Mouse (Mus musculus): Measurements from ENCODE around the gene Gbp6.
"Not testable (repeated sequence)": the region's sequence is repeated elsewhere in the genome, so short reads cannot be mapped to it uniquely, and the experiment has no call there.

Gene Gbp6

DNA sequence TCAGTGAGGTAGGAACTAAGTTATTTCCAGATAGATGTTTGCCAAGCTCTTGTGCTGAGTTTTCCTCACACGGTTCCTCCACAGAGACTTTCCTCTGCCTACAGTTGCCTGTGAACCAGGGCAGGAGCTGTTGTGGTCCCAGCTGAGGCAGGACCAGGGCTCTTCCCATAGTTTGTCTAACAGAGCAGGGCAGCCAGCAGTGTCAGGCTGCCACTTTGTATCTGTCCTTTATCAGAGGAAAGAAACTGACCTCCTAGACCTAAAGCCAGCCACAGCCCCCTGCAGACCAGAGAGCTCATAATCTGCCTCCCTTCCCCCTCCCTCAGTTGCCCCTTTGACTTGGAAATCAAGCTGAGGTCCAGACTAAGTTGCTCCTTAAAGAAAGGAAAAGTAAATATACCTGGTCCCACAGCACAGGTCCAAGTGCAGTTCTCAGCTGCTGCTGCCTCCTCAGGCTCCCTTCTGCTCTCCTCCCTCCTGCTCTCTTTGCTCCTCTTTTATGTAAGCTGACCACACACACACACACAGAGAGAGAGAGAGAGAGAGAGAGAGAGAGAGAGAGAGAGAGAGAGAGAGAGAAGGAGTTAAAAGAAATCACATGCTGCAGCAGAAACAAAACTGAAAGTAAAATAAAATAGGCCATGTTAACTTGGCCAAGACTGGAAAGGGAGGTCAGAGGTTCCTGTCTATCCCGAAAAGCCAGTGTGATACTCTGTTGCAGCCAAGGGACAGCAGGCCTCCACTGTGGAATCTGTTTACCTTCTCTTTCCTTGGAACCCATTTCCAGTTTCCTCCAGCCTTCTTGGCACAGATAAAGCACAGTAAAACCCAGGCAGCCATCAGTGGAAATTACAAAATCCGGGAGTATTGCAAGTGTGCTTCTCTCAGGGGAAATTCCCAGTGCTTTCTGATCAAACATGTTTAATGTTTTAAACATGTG lies at the start of gene Gbp6, which contains the start of gene Gm43302:
Gbp6 (minus strand) TSS at position 473 of the 940 bp plus-strand sequence.
Gm43302 (minus strand) TSS at position 470 of the 940 bp plus-strand sequence.
- ATAC-seq (ENCODE audit: insufficient number of reproducible peaks, low FRiP score, low TSS enrichment), result peak; percentile 92

DNA sequence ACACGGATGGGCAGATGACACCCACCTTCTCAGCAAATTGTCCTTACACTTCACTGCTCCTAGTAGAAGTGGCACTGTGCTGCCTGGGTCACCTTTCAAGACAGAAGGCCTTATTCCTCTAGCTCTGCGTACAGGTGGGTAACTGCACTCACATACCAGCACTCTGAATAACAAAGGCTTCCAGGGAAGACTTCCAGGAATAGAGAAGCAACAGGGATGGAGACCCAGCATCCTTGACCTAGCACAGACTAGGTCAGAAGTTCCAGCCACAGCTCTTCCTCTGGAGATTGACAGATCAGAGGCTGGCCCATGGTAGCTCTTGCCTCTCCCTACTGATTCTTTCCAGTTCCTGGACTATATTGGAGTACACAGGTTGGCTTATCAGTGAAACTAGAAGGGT lies 47.8 kb upstream of the Gbp6 start:
- ATAC-seq (ENCODE audit: insufficient number of reproducible peaks, low FRiP score, low TSS enrichment), result no peak

DNA sequence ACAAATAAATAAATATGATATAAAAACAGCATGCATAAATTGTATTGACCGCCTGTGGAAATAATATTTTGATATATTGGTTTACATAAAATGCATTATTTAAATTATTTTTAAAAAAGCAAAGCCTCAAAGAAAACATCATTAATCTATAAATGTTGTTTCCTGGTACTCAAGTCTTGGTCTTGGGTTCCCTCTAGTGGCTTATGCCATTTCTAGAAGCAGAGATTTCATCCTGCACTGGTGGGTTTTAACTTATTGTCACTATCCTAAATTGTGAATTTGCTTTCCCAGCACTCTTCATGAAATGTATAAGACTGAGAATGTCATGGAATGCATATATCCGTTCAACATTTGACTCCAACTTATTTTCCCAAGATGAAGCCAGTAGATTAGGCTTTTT lies 29.0 kb upstream of the Gbp6 start:
- ATAC-seq (ENCODE audit: insufficient number of reproducible peaks, low FRiP score, low TSS enrichment), result no peak

DNA sequence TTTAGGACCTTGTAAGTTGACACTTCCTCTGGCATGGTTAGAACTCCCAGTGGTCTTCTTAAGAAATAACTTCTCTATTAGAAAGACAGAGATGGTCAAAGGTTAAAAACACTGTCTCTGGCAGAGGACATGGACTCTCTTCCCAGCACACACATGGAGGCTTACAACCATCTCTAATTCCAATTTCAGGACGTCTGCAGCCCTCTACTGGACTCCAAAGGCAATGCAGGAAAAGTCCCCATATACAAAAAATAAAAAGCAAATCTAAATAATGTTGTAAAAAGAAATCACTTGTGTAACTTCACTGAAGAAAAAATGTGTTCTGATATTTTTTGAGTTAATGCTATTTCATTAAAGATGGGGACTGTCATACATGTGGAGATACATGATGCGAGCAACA lies 17.4 kb upstream of the Gbp6 start:
- no peak for ATAC-seq (ENCODE audit: insufficient number of reproducible peaks, low FRiP score, low TSS enrichment)

DNA sequence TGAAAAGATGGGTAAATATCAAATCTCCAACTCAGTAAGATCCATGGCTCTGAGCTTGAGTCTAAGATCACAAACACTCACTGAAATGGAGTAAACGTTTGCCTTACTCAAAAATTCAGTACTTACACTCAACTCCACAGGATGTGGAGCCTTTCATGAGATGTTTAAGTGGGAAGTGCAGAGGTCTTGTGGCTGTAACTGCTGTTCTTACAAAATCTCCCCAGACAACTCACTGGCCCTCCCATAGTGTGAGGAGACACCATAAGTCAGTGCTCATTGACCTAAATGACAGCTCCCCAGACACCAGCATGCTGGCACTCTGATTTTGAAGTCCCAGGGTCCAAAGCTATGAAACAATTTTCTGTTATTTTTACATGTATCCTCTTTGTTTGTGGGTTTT lies 15.7 kb upstream of the Gbp6 start:
- not testable (repeated sequence) for ATAC-seq (ENCODE audit: insufficient number of reproducible peaks, low FRiP score, low TSS enrichment)

DNA sequence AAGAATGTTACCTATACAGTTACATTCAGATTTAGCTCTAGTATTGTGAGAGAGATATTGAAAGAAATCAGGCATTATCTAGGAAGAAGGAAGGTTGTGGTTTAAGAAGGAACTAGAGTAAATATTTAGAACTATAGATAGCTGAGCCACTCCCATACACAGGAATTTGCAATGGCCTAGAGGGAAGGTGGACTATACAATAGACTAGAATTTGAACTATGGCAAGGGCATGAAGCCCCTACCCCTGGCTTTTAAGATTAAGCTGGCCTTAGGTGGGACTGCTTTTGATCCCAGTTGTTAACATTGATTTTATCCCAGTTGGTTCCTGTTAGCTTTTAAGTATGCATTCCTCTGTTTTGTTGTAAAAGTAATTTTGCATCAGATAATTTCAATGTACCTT lies 13.4 kb upstream of the Gbp6 start:
- not testable (repeated sequence) for ATAC-seq (ENCODE audit: insufficient number of reproducible peaks, low FRiP score, low TSS enrichment)

DNA sequence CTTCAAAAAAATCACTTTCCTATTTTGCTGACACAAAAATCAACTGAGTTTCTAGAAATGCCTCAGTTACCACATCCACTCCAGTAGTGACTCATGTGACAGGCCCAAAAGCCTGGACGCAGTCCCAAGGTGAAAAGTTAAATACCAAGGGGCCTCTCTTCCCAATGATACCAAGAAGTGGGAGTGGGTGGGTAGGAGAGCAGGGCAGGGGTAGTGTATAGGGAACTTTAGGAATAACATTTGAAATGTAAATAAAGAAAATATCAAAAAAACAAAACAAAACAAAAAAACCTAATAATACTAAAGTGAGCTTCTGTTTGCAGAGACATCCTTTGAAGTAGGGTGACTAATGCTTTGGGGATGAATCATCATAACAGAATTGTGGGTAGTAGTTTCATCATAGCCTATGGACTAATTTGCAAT lies 12.7 kb upstream of the Gbp6 start:
- ATAC-seq (ENCODE audit: insufficient number of reproducible peaks, low FRiP score, low TSS enrichment), result no peak

DNA sequence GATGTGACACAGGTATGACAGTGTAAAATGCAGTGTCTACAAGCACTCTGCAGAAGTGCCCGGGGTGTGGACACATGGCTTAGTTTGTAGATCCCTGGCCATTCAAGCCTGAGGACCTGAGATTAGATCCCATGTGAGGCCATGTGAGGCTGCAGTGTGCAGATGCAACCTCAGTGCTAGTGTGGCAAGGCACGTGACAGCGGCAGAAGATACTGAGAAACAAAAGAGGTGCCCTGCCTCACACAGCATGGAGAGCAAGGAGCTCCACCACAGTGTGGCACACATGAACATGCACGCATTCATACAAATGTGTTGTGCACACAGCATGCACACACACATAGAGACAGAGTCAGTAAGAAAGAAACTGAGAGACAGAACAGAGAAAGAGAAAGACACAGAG lies 12.2 kb upstream of the Gbp6 start:
- ATAC-seq (ENCODE audit: insufficient number of reproducible peaks, low FRiP score, low TSS enrichment), result not testable (repeated sequence)

DNA sequence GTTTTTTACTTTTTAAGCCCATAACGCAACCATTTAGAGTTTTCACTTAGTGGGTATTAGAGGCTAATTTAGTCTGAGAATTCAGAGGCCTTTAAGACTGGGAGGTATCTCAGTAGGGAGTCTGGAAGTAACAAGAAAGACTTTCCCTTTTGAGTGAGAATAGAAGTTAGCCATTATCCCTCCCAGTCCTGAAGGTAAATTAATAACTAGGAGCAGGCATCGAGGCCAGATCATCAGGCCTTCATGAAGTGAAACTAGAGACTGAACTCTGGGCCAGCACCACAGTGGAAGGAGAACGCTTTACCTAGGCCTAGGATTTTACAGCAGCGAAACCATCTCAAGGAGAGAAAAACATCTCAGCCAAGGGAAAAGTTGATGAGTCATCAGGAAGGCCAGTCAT lies 8.5 kb upstream of the Gbp6 start:
- ATAC-seq (ENCODE audit: insufficient number of reproducible peaks, low FRiP score, low TSS enrichment), result no peak

DNA sequence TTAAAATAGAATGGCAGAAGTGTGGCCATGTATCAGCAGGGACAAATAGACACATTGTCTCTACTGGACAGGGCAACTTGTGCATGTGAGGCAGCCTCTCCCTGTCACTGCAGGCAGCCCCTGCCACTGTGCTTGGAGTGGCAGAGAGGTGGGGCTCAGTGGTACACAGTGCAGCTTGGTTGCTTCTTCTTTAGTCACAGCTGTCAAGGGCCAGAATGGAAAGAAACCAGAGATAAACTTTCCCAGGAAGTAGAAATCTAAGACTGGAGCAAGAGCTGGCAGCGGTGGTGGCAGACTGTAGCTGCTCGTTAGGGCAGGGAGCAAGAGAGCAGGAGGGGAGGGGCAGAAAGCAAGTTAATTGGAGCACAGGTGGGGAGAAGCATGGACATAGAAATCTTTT lies 8.0 kb upstream of the Gbp6 start:
- ATAC-seq (ENCODE audit: insufficient number of reproducible peaks, low FRiP score, low TSS enrichment), result no peak

DNA sequence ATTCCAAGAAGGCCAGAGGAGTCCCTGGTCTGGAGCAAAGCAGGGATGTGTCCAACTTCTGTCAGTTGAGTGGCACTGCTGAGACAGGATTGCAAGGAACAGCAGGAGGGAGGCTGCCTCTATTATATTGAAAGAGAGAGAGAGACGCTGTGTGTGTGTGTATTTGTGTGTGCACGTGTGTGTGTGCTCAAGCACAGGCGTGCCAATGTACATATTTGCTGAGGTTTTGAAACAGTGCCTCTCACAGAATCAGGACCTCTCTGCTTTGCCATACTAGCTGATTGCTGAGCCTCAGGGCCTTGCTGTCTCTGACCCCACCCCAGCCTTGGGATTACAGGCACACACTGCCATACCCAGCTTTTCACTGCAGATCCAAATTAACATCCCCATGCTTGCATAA lies 2.2 kb upstream of the Gbp6 start:
- ATAC-seq (ENCODE audit: insufficient number of reproducible peaks, low FRiP score, low TSS enrichment), result no peak

DNA sequence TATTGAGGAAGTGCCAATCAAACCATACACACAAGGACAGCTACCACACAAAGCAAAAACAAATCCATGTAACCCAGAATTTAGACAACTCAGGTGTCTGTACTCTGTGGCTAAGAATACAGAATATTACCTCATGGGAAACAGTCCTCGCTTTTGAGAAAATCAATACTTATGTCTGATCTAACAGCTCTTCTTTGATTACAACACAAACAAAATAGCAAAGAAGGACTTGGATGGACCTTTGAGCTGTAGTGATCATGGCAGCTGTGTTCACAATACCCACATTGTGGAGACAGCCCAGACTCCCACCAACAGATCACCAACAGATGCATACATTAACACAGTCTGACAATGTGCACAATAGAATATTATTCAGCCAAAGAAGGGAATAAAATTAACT lies 1.0 kb downstream of the Gbp6 start:
- no peak for ATAC-seq (ENCODE audit: insufficient number of reproducible peaks, low FRiP score, low TSS enrichment)

DNA sequence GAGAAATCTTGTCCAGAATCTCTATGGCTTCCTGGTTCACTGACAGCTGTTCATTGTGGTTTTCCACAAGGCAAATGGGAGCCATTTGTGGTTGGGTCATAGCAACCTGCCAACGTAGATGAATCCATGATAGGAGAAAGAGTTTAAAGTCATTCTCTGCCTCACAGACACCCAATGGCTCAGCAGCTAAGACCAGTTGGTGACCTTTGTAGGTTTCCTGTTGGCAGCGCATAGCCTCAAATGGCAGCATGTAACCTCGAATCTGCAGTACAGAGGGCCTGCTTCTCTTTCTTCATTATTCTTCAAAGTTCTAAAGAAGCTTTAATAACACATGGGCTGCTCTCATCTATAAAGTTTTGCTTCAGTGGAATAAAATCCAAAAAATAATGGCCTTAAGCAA lies 2.6 kb downstream of the Gbp6 start:
- ATAC-seq (ENCODE audit: insufficient number of reproducible peaks, low FRiP score, low TSS enrichment), result not testable (repeated sequence)

DNA sequence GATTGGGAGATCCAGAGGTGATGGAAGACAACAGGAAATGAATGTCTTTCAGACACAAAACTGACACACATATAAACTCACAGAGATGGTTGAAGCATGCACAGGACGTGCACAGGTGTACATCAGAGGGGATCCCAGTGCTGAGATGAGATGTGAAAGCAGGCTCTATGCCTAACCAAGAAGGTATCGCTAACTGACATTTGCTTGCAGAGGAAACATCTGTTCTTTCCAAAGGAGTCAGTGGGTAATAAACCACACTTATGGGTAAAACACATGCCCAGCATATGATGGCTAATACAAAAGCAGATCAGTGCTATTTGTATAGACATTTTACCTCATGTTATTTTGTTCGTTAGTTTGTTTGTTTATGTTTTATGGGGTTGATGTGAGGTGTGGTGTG lies 32.8 kb downstream of the Gbp6 start:
- not testable (repeated sequence) for ATAC-seq (ENCODE audit: insufficient number of reproducible peaks, low FRiP score, low TSS enrichment)

DNA sequence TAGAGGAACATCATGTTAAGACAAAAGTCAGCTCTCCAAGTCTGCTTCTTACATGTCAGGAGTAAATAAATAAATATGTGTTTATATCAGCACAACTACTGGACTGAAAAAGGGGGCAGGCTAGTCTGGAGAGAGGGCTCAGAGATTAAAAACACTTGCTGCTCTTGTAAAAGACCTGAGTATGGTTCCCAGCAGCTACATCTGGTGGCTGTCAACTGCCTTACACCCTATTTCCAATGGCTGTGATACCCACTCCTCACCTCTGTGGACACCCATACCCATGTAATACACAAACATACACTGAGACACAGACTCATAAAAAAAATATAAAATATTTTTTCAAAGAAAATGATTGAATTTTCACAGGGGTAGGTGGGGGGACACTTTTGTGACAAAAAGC lies 41.0 kb downstream of the Gbp6 start:
- ATAC-seq (ENCODE audit: insufficient number of reproducible peaks, low FRiP score, low TSS enrichment), result no peak

DNA sequence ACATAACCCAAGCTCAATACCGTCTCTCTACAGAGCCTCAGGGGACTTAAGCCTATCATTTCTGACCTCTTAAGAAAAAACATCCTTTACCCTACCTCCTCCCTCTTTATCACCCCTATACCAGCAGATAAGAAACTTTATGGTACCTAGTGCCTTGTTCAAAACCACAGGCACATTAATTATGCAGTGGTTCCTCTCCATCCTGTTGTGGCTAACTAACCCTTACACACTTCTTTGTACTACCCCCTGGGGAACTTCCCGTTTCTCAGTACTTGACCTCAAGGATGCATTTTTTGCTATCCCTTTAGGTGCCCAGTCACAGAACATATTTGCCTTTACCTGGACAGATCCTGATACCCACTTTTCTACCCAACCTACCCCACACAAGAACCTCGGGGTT lies 48.8 kb downstream of the Gbp6 start:
- ATAC-seq (ENCODE audit: insufficient number of reproducible peaks, low FRiP score, low TSS enrichment), result not testable (repeated sequence)

DNA sequence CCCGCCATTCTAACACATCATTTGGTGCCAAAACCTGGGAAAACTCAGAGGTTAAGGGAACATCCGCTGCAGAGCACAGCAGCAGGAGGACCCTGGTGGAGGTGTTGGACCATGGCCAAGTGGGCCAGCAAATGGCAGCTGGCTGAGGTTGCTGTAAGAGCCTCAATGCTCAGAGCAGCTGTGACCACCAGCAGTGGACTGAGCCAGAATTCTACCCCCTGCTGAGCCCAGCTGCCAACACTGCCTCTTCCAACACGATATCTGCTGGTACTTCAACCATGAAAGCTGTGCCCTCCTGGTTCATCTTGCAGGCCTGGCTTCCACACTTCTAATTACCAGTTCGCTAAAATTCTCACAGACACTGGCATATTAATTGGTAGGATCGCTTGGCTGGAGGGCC lies 52.5 kb downstream of the Gbp6 start:
- not testable (repeated sequence) for ATAC-seq (ENCODE audit: insufficient number of reproducible peaks, low FRiP score, low TSS enrichment)

DNA sequence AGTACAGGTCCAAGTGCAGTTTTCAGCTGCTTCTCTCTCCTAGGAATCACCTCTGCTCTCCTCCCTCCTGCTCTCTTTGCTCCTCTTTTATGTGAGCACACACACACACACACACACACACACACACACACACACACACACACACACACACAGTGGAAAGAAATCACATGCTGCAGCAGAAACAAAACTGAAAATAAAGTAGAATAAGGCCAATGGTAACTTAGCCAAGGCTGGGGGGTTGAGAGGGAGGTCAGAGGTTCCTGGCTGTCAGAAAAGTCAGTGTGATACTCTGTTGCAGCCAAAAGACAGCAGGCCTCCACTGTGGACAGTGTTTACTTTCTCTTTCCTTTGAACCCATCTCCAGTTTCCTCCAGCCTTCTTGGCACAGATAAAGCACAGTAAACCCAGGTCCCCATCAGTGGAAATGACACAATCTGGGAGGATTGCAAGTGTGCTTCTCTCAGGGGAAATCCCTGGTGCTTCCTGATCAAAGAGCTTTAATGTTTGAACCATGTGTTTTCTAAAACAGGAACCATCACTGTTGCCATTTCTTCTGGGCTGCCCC lies 53.9 kb downstream of the Gbp6 start, which contains the start of gene Gbp10:
Gbp10 (minus strand) TSS at position 51 of the 565 bp plus-strand sequence.
- ATAC-seq (ENCODE audit: insufficient number of reproducible peaks, low FRiP score, low TSS enrichment), result not testable (repeated sequence)

DNA sequence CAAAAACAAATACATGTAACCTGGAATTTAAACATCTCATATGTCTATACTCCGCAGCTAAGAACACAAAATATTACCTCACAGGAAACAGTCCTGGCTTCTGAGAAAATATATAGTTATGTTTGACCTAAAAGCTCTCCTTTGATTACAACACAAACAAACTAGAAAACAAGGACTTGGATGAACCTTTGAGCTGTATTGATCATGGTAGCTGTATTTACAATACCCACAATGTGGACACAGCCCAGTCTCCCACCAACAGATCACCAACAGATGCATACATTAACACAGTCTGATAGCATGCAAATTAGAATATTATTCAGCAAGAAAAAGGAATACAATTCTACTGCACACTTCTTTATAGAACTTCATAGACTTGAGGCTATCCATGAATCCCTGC lies 55.1 kb downstream of the Gbp6 start:
- not testable (repeated sequence) for ATAC-seq (ENCODE audit: insufficient number of reproducible peaks, low FRiP score, low TSS enrichment)

DNA sequence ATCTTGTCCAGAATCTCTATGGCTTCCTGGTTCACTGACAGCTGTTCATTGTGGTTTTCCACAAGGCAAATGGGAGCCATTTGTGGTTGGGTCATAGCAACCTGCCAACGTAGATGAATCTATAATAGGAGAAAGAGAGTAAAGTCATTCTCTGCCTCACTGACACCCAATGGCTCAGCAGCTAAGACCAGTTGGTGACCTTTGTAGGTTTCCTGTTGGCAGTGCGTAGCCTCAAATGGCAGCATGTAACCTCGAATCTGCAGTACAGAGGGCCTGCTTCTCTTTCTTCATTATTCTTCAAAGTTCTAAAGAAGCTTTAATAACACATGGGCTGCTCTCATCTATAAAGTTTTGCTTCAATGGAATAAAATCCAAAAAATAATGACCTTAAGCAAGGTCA lies 57.5 kb downstream of the Gbp6 start:
- ATAC-seq (ENCODE audit: insufficient number of reproducible peaks, low FRiP score, low TSS enrichment), result not testable (repeated sequence)

Data from cerebellum, adult (tissue).